Mouse (Mus musculus): ENCODE results near the gene Trak1. TPM values are rescaled to one million over a fixed set of nuclear protein-coding genes. Genes with fewer than 3 reads are reported as not detected.
A peak's percentile ranks its signal among the peaks of the same experiment; 100 is the strongest.

Trak1 gene
- polyA plus RNA-seq, 2 experiments, result 2.9 to 3.1 TPM

DNA sequence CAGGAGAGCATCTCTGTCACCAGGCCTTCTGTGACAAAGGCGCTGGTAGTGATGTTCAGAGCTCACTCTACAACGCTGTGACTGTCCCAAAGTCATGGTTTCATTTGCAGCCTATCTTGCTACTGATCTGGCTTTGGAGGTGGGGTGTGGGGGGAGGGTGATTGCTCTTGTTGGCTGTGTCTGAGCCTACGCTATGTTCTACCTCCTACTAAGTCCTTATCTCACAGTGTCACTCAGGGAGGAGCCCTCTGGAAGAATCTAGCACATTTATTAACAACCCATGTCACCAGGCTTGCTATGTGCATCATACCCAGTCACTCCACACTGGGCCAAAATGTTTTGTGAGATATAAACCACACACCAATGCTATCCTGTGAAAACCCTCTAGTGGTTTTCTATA, 129.1 kb downstream of the Trak1 start:
- no peaks in the 10 kb centered on the region for H3K27me3 ChIP-seq (ENCODE audit: control insufficient read depth, insufficient read depth, low read length)
- peaks cover 43 to 46% of the 10 kb centered on the region in 2 experiments for H3K4me1 ChIP-seq (replicated peaks; ENCODE audit: control insufficient read depth in 2 of 2, insufficient read depth in 2 of 2, low read length in 1 of 2)
- WGBS (ENCODE audit: insufficient replicate concordance), result 12% methylated on average over 3 of the region's 3 CpGs
- H3K4me3 ChIP-seq (ENCODE audit: insufficient read depth in 1 of 2, low read depth in 2 of 2, low read length in 2 of 2), result peak overlapping the region in 1 of 2 experiments; percentile 27; a peak in 1 of 4 replicates
- ATAC-seq (ENCODE audit: insufficient read depth), result peak; percentile 99
- peak overlapping the region; percentile 98 for H3K27ac ChIP-seq
- peak; percentile 91 to 94 (median 92) for DNase-seq (ENCODE audit: low read depth in 3 of 3, low spot score in 3 of 3)
- H3K9me3 ChIP-seq (ENCODE audit: control insufficient read depth, low read length), result no peaks in the 10 kb centered on the region
- peak overlapping the region; percentile 66 for H3K9ac ChIP-seq (replicated peaks)
- TF ChIP-seq CTCF (IDR thresholded peaks at IDR 0.05; ENCODE audit: low read depth) (no peak), EP300 (IDR thresholded peaks at IDR 0.05; ENCODE audit: low read depth) (peak; percentile 94)
- H3K4me2 ChIP-seq (ENCODE audit: low read depth), result peak overlapping the region; percentile 74
- no peaks in the 10 kb centered on the region for H3K36me3 ChIP-seq (replicated peaks; ENCODE audit: control insufficient read depth, insufficient read depth, low read depth)

GRCm38 (mm10) chr9:121426902-121427301, 129.6 kb downstream of the Trak1 start:
- WGBS (ENCODE audit: insufficient replicate concordance), result 51% methylated on average over 5 of the region's 5 CpGs
- peak overlapping the region; percentile 98 for H3K27ac ChIP-seq
- no peaks in the 10 kb centered on the region for H3K27me3 ChIP-seq (ENCODE audit: control insufficient read depth, insufficient read depth, low read length)
- DNase-seq (ENCODE audit: low read depth in 3 of 3, low spot score in 3 of 3) (no peak), ATAC-seq (ENCODE audit: insufficient read depth) (peak; percentile 31; the same call in 1 of the 2 replicates)
- H3K9ac ChIP-seq (replicated peaks), result peak overlapping the region; percentile 66
- TF ChIP-seq EP300 (IDR thresholded peaks at IDR 0.05; ENCODE audit: low read depth) (no peak), CTCF (IDR thresholded peaks at IDR 0.05; ENCODE audit: low read depth) (no peak)
- peaks cover 43 to 46% of the 10 kb centered on the region in 2 experiments for H3K4me1 ChIP-seq (replicated peaks; ENCODE audit: control insufficient read depth in 2 of 2, insufficient read depth in 2 of 2, low read length in 1 of 2)
- H3K36me3 ChIP-seq (replicated peaks; ENCODE audit: control insufficient read depth, insufficient read depth, low read depth), result no peaks in the 10 kb centered on the region
- H3K4me3 ChIP-seq (ENCODE audit: insufficient read depth in 1 of 2, low read depth in 2 of 2, low read length in 2 of 2), result no peak overlapping the region; a peak in 1 of 4 replicates
- peak overlapping the region; percentile 74 for H3K4me2 ChIP-seq (ENCODE audit: low read depth)
- no peaks in the 10 kb centered on the region for H3K9me3 ChIP-seq (ENCODE audit: control insufficient read depth, low read length)

- Histone ChIP-seq H3K4me3 (ENCODE audit: insufficient read depth in 1 of 2, low read depth in 2 of 2, low read length in 2 of 2) (no peak overlapping the region), H3K27me3 (ENCODE audit: control insufficient read depth, insufficient read depth, low read length) (no peaks in the 10 kb centered on the region), H3K36me3 (replicated peaks; ENCODE audit: control insufficient read depth, insufficient read depth, low read depth) (no peaks in the 10 kb centered on the region), H3K27ac (no peak overlapping the region), H3K9ac (replicated peaks) (no peak overlapping the region), H3K4me2 (ENCODE audit: low read depth) (no peak overlapping the region), H3K4me1 (replicated peaks; ENCODE audit: control insufficient read depth in 2 of 2, insufficient read depth in 2 of 2, low read length in 1 of 2) (peaks cover 34 to 38% of the 10 kb centered on the region in 2 experiments), H3K9me3 (ENCODE audit: control insufficient read depth, low read length) (no peaks in the 10 kb centered on the region)
- DNase-seq (ENCODE audit: low read depth in 3 of 3, low spot score in 3 of 3) (no peak), ATAC-seq (ENCODE audit: insufficient read depth) (no peak)
- 87% methylated on average over 7 of the region's 7 CpGs for WGBS (ENCODE audit: insufficient replicate concordance)
- TF ChIP-seq CTCF (IDR thresholded peaks at IDR 0.05; ENCODE audit: low read depth), result no peak
- no peak for TF ChIP-seq EP300 (IDR thresholded peaks at IDR 0.05; ENCODE audit: low read depth)
These were observed 132.3 kb downstream of the Trak1 start for GRCm38 (mm10) chr9:121429592-121429991.

DNA sequence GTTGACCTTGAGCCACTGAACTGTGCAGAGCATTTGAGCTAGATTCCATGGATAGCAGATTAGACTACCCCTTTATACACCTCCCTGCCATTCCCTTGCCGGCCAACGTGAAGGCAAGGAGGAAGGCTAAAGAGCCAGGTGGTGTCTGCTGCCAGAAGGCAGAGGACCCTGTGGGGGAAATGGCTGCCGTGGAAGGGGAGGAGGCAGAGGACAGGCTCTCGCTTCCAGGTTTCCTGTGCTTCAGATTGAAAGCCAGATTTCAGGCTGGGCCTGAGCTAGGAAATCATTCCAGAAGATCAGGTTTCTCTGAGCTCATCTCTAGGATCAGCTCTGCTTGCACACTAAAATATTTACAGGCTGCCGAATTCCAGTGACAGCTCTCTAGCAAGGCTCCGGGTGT, 133.1 kb downstream of the Trak1 start:
- no peak overlapping the region for H3K27ac ChIP-seq
- H3K27me3 ChIP-seq (ENCODE audit: control insufficient read depth, insufficient read depth, low read length), result no peaks in the 10 kb centered on the region
- 66% methylated on average over 6 of the region's 6 CpGs for WGBS (ENCODE audit: insufficient replicate concordance)

DNA sequence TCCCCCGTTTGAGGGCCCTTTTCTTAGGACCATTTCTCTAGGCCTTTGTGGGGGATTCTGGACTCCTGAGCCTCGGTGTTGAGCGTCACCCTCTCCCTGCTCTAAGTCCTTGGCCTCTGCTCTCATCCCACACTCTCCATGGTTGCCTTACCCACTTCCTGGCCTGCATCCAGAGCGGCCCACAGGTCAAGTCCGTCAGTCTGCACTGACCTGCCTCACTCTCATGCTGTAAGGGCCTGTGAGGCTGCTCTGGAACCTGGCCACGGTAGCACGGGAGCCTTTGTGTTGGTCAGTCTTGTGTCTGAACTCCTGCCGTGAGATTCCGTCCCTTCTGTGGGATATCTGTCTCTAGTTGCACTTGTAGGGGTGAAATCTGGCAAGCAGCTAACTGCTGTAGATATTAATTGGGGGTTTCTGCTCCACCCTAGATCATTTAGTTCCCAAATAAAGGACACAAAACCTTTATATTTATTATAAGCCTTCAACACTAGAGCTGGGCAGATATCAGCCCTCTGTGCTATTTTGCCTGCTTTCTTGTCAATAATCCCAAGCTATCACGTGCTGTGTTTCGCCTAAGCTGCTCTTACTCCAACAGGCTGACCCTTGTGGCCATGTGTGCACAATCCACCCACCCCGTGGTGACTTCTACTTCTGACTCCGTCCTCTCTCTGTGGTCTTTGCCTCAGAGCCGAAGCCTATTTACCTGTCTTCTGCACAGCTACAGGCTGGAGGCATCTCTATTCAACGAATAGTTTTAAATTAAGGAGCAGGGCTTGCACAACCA, 136.6 kb downstream of the Trak1 start:
- H3K27ac ChIP-seq, result no peak overlapping the region
- H3K36me3 ChIP-seq (replicated peaks; ENCODE audit: control insufficient read depth, insufficient read depth, low read depth), result no peaks in the 10 kb centered on the region
- ATAC-seq (ENCODE audit: insufficient read depth) (no peak), DNase-seq (ENCODE audit: low read depth in 3 of 3, low spot score in 3 of 3) (no peak)
- 73% methylated on average over 15 of the region's 15 CpGs for WGBS (ENCODE audit: insufficient replicate concordance)
- no peak overlapping the region for H3K4me3 ChIP-seq (ENCODE audit: insufficient read depth in 1 of 2, low read depth in 2 of 2, low read length in 2 of 2)
- no peak for TF ChIP-seq EP300 (IDR thresholded peaks at IDR 0.05; ENCODE audit: low read depth)
- no peak for TF ChIP-seq CTCF (IDR thresholded peaks at IDR 0.05; ENCODE audit: low read depth)
- no peaks in the 10 kb centered on the region for H3K9me3 ChIP-seq (ENCODE audit: control insufficient read depth, low read length)
- no peaks in the 10 kb centered on the region for H3K27me3 ChIP-seq (ENCODE audit: control insufficient read depth, insufficient read depth, low read length)
- no peak overlapping the region for H3K4me2 ChIP-seq (ENCODE audit: low read depth)
- H3K4me1 ChIP-seq (replicated peaks; ENCODE audit: control insufficient read depth in 2 of 2, insufficient read depth in 2 of 2, low read length in 1 of 2), result peaks cover 5 to 23% of the 10 kb centered on the region in 2 experiments
- no peak overlapping the region for H3K9ac ChIP-seq (replicated peaks)

More for the DNA sequence above, 133.1 kb downstream of the Trak1 start:
- Histone ChIP-seq H3K4me1 (replicated peaks; ENCODE audit: control insufficient read depth in 2 of 2, insufficient read depth in 2 of 2, low read length in 1 of 2) (peaks cover 27 to 35% of the 10 kb centered on the region in 2 experiments), H3K36me3 (replicated peaks; ENCODE audit: control insufficient read depth, insufficient read depth, low read depth) (no peaks in the 10 kb centered on the region), H3K4me3 (ENCODE audit: insufficient read depth in 1 of 2, low read depth in 2 of 2, low read length in 2 of 2) (no peak overlapping the region), H3K9ac (replicated peaks) (no peak overlapping the region), H3K4me2 (ENCODE audit: low read depth) (no peak overlapping the region), H3K9me3 (ENCODE audit: control insufficient read depth, low read length) (no peaks in the 10 kb centered on the region)
- ATAC-seq (ENCODE audit: insufficient read depth), result no peak
- no peak for DNase-seq (ENCODE audit: low read depth in 3 of 3, low spot score in 3 of 3)
- TF ChIP-seq CTCF (IDR thresholded peaks at IDR 0.05; ENCODE audit: low read depth), result no peak

All from liver, embryonic 14.5 days (tissue).